Mouse (Mus musculus): Measurements from ENCODE around the gene Slc17a8.

The Slc17a8 gene

GRCm38 (mm10) chr10:89531976-89532375 is 89.1 kb downstream of the Slc17a8 start:
- no peak for DNase-seq (ENCODE audit: low read depth in 1 of 2, low spot score in 2 of 2)

- DNase-seq (ENCODE audit: low read depth in 1 of 2, low spot score in 2 of 2): no peak
Measured at GRCm38 (mm10) chr10:89531194-89531634, 89.8 kb downstream of the Slc17a8 start.

GRCm38 (mm10) chr10:89527054-89527453 is 94.0 kb downstream of the Slc17a8 start:
- no peak for DNase-seq (ENCODE audit: low read depth in 1 of 2, low spot score in 2 of 2)

- DNase-seq (ENCODE audit: low read depth in 1 of 2, low spot score in 2 of 2): no peak
Measured at GRCm38 (mm10) chr10:89525823-89526222, 95.2 kb downstream of the Slc17a8 start.
